Mouse (Mus musculus) olfactory bulb, adult 2 months (tissue): ENCODE results near the gene Cbfa2t2.

Source experiments
- CTCF ChIP-seq: fragments of 200-500 bp; IDR thresholded peaks from 2 replicates; pipeline ENCODE4 v1.5.1; 2012; ENCODE audit warnings: low read depth, mild to moderate bottlenecking, low read length, moderate library complexity; ENCODE audit not compliant: insufficient read depth
- POLR2A ChIP-seq: fragments of 200-500 bp; IDR thresholded peaks from 2 replicates; pipeline ENCODE4 v1.6.1; 2012; ENCODE audit warnings: mild to moderate bottlenecking, low read depth, low read length, moderate library complexity; ENCODE audit not compliant: insufficient read depth

DNA sequence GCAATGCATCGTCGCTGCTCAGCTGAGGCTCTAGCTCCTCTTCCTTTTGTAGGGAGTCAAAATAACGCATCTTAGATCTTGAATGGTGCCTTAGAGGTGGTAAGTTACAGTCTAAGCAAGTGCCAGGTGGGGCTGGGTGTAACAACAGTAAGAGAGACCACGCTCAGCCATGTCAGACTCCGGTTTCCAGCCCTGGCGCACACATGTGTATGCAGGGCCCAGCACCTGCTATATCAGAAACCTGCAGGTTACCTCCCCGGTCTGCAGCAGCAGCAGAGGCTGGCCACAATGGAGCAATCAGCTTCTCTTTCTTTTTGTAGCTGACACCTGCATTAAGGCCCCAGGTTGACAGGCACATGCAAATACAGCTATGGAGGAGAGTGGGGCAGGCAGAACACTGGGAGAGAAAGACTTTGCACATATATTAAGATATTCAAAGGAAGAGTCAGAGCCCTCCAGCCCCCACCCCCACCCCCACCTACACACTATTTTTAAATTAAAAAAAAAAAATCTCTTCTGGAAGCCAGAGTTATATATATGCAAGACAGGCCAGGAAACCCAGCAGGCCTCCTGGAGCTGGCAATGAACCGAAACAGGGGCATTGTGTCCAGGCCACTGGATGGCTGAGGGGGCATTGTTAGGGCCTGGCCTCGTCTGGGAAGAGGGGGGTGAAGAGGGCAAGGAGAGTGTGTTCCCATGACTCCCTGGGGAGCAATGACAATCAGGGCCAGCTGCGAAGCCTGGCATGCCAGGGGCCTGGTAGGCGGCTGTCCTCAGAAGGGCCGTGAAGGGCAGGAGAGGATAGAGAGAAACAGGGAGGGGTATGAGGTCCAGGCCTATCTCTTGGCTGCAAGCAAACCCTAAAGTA lies 140.8 kb downstream of the Cbfa2t2 start:
- TF ChIP-seq CTCF (no peak), POLR2A (no peak)
